Mouse (Mus musculus): ENCODE measurements around the gene Nans.

The Nans gene

DNA sequence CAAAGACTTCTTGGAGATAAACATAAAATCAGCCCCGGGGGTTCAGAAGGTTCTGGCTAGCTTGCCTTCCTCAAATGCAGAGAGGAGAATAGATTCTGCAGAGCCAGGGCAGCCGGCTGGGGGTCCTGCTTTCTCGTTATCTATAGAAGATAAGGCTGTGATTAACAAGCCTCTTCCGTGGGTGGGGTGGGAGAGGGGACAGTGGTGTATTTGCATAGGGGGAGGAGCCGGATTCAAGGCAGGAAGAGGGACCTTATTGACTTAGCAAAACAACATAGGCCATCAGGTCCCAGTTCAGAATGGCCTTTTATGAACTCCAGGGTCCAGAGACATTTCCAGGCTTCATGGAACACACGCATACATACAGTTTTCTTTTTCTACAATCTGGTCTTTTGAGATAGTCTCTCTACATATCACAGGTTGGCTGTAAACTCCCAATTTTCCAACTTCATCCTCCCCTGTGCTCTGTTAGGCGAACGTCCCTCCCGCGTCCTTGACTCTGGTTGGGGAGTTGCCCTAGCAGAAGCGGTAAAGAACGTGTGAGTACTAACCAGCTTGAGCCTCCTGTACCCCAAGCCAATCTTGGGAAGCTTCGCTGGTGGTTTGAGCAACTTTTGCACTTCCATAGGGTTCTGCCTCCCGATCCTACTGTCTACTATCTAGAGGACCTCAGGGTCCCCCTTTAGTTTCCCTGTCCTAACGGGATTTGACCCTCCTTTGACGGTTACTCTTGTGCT lies 46.2 kb downstream of the Nans start:
- Histone ChIP-seq H3K27me3 (ENCODE audit: control insufficient read depth, insufficient read depth, low read length, poor library complexity, severe bottlenecking) (no peaks in the 10 kb centered on the region), H3K36me3 (ENCODE audit: control insufficient read depth, insufficient read depth, low read length, poor library complexity, severe bottlenecking) (no peaks in the 10 kb centered on the region; the same call in none of the 2 replicates)
- DNase-seq (ENCODE audit: low read depth, low spot score), result peak; percentile 77

DNA sequence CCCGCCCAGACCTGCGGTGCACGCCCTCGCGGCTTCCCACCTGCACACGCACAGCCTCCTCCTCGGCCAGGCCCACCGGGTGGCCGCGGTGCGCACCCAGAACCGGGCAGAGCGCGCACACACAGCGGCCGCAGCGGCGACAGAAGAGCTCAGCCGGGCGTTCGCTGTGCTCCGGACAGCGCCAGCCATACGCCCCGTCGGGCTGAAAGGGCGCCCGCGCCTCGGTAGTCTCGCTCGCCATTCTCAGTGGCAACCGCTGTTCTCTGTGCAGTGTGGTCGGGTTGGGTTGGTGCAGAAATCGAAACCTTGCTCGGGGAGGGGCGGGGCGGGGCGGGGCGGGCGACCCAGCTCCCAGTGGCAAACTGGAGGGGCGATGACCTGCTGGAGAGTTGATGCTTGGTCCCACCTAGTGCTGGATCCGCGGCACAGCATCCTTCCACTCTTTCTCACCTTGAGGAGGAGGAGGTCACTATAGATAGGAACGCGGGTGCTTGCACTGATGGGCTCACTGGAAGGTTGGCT lies 46.9 kb downstream of the Nans start, which contains the start of gene Trim14:
TSS of gene Trim14 (minus strand) at position 302 of the 522 bp plus-strand sequence.
- Histone ChIP-seq H3K36me3 (ENCODE audit: control insufficient read depth, insufficient read depth, low read length, poor library complexity, severe bottlenecking) (peaks cover 5% of the 10 kb centered on the region), H3K27me3 (ENCODE audit: control insufficient read depth, insufficient read depth, low read length, poor library complexity, severe bottlenecking) (no peaks in the 10 kb centered on the region)
- peak; percentile 80 for DNase-seq (ENCODE audit: low read depth, low spot score)

DNA sequence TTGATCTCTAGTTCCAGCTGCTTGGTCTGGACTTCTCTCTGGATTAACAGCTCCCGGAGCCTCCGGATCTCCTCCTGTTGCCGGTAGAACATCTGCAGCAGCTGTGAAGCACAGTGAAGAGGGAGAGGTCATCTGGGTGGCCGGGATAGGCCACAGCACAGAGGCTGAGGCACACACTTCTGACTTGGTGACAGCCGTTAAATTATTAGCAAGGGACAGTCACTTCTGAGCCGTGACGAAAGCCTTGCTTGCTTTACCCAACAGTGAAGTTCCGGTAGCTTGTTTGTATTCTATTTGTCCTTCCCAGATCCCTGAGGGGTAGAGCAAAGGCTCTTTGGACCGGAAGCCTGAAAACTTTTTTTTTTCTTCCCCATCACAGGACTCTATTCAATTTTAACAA lies 50.1 kb downstream of the Nans start:
- H3K36me3 ChIP-seq (ENCODE audit: control insufficient read depth, insufficient read depth, low read length, poor library complexity, severe bottlenecking), result peaks cover 5% of the 10 kb centered on the region
- H3K27me3 ChIP-seq (ENCODE audit: control insufficient read depth, insufficient read depth, low read length, poor library complexity, severe bottlenecking), result no peaks in the 10 kb centered on the region
- DNase-seq (ENCODE audit: low read depth, low spot score), result no peak

DNA sequence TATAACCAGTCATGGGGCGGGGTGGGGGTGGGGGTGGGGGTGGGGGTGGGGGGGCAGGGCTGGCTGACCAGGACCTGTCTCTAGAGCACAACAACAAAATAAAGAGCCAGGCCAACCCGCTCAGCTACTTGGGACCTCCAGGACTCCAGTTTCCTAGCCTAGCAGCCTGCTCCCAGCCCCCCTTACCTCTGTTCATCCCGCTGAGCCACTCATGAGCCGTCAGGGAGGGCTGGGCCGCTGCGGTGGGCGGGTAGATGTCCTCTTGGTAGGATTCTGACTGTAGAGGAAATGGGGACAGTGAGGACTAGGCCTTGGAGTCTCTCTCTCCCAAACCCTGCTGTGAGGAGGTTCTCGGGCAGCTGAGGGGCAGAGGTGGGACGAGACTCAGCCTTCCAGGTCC lies 52.7 kb downstream of the Nans start:
- Histone ChIP-seq H3K36me3 (ENCODE audit: control insufficient read depth, insufficient read depth, low read length, poor library complexity, severe bottlenecking) (peaks cover 12% of the 10 kb centered on the region), H3K27me3 (ENCODE audit: control insufficient read depth, insufficient read depth, low read length, poor library complexity, severe bottlenecking) (no peaks in the 10 kb centered on the region)
- DNase-seq (ENCODE audit: low read depth, low spot score), result no peak

DNA sequence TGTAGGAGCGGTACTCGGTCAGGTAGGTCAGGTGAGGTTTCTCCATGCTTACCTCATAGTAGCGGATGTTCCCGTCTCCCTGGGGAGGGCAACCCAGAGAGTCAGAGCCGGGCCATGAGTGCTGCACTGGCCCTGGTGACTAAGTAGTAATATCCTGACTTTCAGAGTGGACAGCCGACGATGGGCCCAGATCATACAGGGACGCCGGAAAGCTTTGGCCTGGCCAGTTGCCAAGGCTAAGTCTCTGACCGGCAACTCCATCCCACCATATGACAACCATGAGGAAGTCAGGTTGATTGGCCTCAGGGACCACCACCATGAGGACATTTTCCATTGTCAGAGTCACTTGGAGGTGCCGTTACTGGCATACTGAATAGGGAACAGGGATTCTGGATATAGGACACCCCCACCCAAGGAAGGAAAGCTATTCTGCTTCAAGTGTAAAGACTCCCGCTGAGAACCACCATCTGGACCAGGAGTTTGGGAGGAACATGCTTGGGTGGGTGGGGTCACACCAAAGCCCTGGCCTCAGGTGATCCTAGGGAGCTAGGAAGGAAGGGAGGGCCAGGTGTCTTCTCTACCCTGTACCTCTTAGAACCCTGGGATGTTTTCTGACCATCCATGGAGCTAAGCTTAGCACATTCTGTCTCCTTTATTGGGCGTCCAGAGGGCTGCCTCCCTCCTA lies 54.5 kb downstream of the Nans start:
- H3K27me3 ChIP-seq (ENCODE audit: control insufficient read depth, insufficient read depth, low read length, poor library complexity, severe bottlenecking), result no peaks in the 10 kb centered on the region
- DNase-seq (ENCODE audit: low read depth, low spot score), result no peak
- peaks cover 12% of the 10 kb centered on the region for H3K36me3 ChIP-seq (ENCODE audit: control insufficient read depth, insufficient read depth, low read length, poor library complexity, severe bottlenecking)

DNA sequence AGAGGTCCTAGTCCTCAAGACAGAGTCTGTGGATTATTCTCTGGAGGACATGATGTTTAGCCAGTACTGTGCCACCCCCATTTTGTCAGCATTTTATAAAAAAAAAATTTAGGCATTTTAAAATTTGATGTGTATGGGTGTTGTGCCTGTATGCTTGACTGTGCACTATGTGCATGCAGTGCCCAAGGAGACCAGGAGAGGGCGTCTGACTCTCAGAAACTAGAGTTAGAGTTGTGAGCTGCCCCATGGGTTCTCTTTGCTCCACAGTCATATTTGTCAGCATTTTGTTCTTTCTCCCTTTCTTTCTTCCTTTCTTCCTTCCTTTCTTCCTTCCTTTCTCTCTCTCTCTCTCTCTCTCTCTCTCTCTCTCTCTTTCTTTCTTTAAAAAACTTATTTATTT lies 55.3 kb downstream of the Nans start:
- Histone ChIP-seq H3K36me3 (ENCODE audit: control insufficient read depth, insufficient read depth, low read length, poor library complexity, severe bottlenecking) (peaks cover 12% of the 10 kb centered on the region), H3K27me3 (ENCODE audit: control insufficient read depth, insufficient read depth, low read length, poor library complexity, severe bottlenecking) (no peaks in the 10 kb centered on the region)
- DNase-seq (ENCODE audit: low read depth, low spot score), result peak; percentile 85

DNA sequence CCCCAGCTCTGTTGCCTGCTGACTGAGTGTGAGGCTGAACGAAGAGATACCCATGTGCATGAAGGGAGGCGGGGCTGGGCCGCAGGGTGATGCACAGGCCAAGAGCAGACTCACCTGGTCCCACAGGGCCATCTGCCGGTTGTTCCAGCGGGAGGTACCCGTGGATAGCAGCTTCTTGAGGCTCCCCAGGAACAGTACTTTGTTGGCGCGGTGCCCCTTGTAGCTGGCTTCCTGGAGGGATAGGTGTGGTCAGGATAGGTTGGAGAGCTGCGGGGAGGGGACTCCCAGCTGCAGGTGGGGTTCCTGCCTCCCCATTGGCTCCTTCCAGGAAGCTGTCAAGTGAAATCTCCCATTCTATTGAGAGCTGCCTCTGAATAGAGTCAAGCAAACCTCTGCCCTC lies 56.5 kb downstream of the Nans start:
- Histone ChIP-seq H3K27me3 (ENCODE audit: control insufficient read depth, insufficient read depth, low read length, poor library complexity, severe bottlenecking) (no peaks in the 10 kb centered on the region), H3K36me3 (ENCODE audit: control insufficient read depth, insufficient read depth, low read length, poor library complexity, severe bottlenecking) (peaks cover 11% of the 10 kb centered on the region)
- no peak for DNase-seq (ENCODE audit: low read depth, low spot score)

DNA sequence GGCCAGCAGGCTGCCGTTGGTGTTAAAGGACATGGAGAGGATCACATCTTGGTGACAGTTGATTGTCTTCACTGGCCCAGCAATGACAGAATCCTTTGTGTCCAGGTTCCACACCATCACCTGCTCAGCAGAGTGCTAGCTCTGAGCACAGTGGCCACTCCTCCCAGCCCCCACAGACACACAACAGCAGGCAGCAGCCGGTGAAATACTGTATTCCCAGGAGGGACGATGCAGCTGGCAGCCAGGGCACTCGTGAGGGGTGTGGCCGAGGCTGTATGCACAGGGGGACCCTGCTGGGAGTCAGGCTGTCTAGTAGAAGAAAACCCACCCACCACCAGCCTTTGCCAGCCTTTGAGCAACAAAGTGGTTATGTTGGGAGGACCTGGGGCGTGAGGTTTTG lies 57.7 kb downstream of the Nans start:
- H3K27me3 ChIP-seq (ENCODE audit: control insufficient read depth, insufficient read depth, low read length, poor library complexity, severe bottlenecking), result no peaks in the 10 kb centered on the region
- peak; percentile 57 for DNase-seq (ENCODE audit: low read depth, low spot score)

DNA sequence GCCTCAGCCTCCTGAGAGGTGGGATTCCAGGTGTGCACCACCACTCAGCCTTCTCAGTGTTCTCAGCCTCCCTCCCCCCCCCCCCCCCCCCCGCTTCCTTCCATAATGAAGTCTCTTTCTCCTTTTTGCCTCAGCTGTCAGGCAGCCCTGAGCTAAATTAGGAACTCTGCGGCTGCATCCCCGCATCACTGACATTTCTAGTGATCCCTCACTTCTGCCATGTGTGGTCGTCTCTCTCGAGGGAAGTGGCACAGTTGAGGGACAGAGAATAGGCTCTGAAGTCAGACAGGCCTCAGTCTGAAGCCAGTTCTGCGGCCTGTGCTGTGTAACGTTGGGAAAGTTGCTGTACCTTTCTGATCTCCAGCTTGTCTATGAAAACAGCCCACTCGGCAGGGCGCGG lies 60.9 kb downstream of the Nans start:
- DNase-seq (ENCODE audit: low read depth, low spot score), result peak; percentile 32
- H3K36me3 ChIP-seq (ENCODE audit: control insufficient read depth, insufficient read depth, low read length, poor library complexity, severe bottlenecking), result peaks cover 5% of the 10 kb centered on the region

More for the DNA sequence above, 57.7 kb downstream of the Nans start:
- H3K36me3 ChIP-seq (ENCODE audit: control insufficient read depth, insufficient read depth, low read length, poor library complexity, severe bottlenecking), result peaks cover 9% of the 10 kb centered on the region

DNA sequence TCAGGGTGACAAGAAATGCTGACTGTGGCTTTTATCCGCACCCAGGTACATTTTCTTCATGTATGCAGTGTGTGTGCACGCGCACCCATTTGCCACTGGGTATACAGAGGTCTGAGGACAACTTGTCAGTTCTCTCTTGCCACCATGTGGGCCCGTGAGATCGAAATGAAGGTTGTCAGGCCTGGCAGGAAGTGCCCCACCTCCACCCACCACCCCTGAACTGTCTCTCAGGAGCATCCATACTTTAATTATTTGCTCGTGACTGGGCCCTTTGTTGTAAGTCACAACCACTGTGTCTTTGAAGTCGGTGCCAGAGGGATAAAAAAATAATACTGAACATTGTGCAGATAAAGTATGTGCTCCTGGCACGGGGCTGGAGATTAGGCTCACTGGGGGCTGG lies 61.4 kb downstream of the Nans start:
- H3K36me3 ChIP-seq (ENCODE audit: control insufficient read depth, insufficient read depth, low read length, poor library complexity, severe bottlenecking), result peaks cover 3% of the 10 kb centered on the region
- H3K27me3 ChIP-seq (ENCODE audit: control insufficient read depth, insufficient read depth, low read length, poor library complexity, severe bottlenecking), result no peaks in the 10 kb centered on the region
- no peak for DNase-seq (ENCODE audit: low read depth, low spot score)

More for the DNA sequence above, 60.9 kb downstream of the Nans start:
- H3K27me3 ChIP-seq (ENCODE audit: control insufficient read depth, insufficient read depth, low read length, poor library complexity, severe bottlenecking), result no peaks in the 10 kb centered on the region

Measured in splenic B cell, adult 2 months (primary cell).